Mouse (Mus musculus): ENCODE results near the gene Pyurf.

DNA sequence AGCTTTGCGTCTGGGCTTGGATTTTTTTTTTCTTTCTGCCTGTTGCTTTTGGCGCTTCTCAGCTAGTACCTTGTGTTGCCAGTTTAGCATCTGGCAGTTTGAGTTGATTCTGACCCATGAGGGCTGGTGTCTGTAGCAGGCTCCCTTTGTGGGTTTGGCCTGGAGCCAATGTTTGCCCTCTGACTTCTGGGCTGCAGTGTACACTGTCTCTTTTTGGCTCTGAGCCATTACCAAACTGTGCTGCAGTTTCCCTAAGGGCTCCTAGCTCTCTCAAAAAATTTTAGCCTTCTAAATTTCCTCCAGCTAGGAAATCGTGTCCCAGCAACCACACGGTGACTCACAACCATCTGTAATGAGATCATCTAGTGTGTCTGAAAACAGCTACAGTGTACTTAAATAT, 50.1 kb downstream of the Pyurf start:
- TF ChIP-seq ZC3H11A (IDR thresholded peaks at IDR 0.05; ENCODE audit: borderline replicate concordance, low read depth, low read length) (no peak), MAFK (IDR thresholded peaks at IDR 0.05; ENCODE audit: insufficient read depth, low read depth, low read length) (no peak), CHD2 (IDR thresholded peaks at IDR 0.05; ENCODE audit: low read depth, low read length) (no peak)

Data from ES-E14 (cell line).